ENCODE assay signal across 15 mouse cellular contexts in genomic region chr7:132748076-132748769, GRCm38 (mm10).
DNase-seq lines count a peak whose midpoint lies in the region; ATAC-seq and TF ChIP-seq lines count a peak whose summit lies in the region.
"Had no signal": no experiment of that assay in that cellular context is flagged by ENCODE, and none has a peak within 500 bp of the region (broad histone marks: within the 10 kb centered on the region; RNA-seq: fewer than 3 reads in every experiment).

No protein-coding gene starts in this region.

- no peak overlapping the region for H3K4me3 ChIP-seq in embryonic facial prominence, embryonic 14.5 days (ENCODE audit: low read depth, low read length)
- H3K4me3 ChIP-seq in embryonic facial prominence, embryonic 10.5 days = no peak overlapping the region
- no peak overlapping the region for H3K4me3 ChIP-seq in kidney, adult 2 months (ENCODE audit: insufficient read depth, low read depth, low read length)
- no peak overlapping the region for H3K4me3 ChIP-seq in lung, postnatal 0 days (ENCODE audit: low read depth, low read length)
- H3K4me3 ChIP-seq in stomach, embryonic 15.5 days (replicated peaks) = no peak overlapping the region
- H3K4me3 ChIP-seq: left cerebral cortex, adult 2 months; limb, embryonic 12.5 days; midbrain, embryonic 12.5 days had no signal

- TF ChIP-seq POLR2A in kidney, adult 2 months (IDR thresholded peaks at IDR 0.05; ENCODE audit: low read depth, low read length) = no peak

- peak; percentile 73; the same call in 1 of the 2 replicates for ATAC-seq in embryonic facial prominence, embryonic 14.5 days (ENCODE audit: low read depth)
- no peak for ATAC-seq in lung, postnatal 0 days
- ATAC-seq in stomach, embryonic 15.5 days (ENCODE audit: insufficient read depth, low FRiP score, low read depth) = no peak

- 0 out of 2 replicates have a peak, but pooled peaks have one; percentile 0 for TF ChIP-seq CTCF in kidney, adult 2 months (conservative IDR thresholded peaks at IDR 0.05; ENCODE audit: insufficient read depth, insufficient read length, low read depth, low read length)
- TF ChIP-seq CTCF in lung, postnatal 0 days (IDR thresholded peaks at IDR 0.05) = peak; percentile 3; the same call in 1 of the 2 replicates

- 75% methylated on average over 3 of the region's 3 CpGs for WGBS in embryonic facial prominence, embryonic 14.5 days
- 83% methylated on average over 3 of the region's 3 CpGs for WGBS in embryonic facial prominence, embryonic 10.5 days
- 77% methylated on average over 3 of the region's 3 CpGs for WGBS in kidney, adult 2 months
- 75% methylated on average over 3 of the region's 3 CpGs for WGBS in lung, postnatal 0 days
- WGBS in stomach, embryonic 15.5 days = 61% methylated on average over 3 of the region's 3 CpGs

- DNase-seq in embryonic facial prominence, embryonic 14.5 days (ENCODE audit: low spot score) = peak; percentile 69
- no peak for DNase-seq in embryonic facial prominence, embryonic 10.5 days (ENCODE audit: low spot score)
- no peak for DNase-seq in kidney, adult 2 months
- DNase-seq in kidney, postnatal 25 days = no peak
- DNase-seq in lung, postnatal 0 days (ENCODE audit: low spot score) = no peak
- no peak for DNase-seq in lung, postnatal 4 days
- no peak for DNase-seq in right cerebral cortex, adult 18-20 months
- DNase-seq: cerebellum, adult 11 months; cerebellum, postnatal 36 days; gastrocnemius, postnatal 36 days; heart, postnatal 36 days had no signal

- no peaks in the 10 kb centered on the region for H3K9me3 ChIP-seq in embryonic facial prominence, embryonic 14.5 days (ENCODE audit: control insufficient read depth, low read length)
- no peaks in the 10 kb centered on the region for H3K9me3 ChIP-seq in embryonic facial prominence, embryonic 10.5 days
- no peaks in the 10 kb centered on the region for H3K9me3 ChIP-seq in lung, postnatal 0 days (ENCODE audit: low read length)
- no peaks in the 10 kb centered on the region for H3K9me3 ChIP-seq in stomach, embryonic 15.5 days
- H3K9me3 ChIP-seq: limb, embryonic 12.5 days; midbrain, embryonic 12.5 days had no signal

- H3K9ac ChIP-seq in embryonic facial prominence, embryonic 14.5 days (ENCODE audit: low read depth, low read length) = no peak overlapping the region
- no peak overlapping the region for H3K9ac ChIP-seq in lung, postnatal 0 days (replicated peaks; ENCODE audit: low read depth)
- H3K9ac ChIP-seq in stomach, embryonic 15.5 days = no peak overlapping the region
- H3K9ac ChIP-seq: limb, embryonic 12.5 days; midbrain, embryonic 12.5 days had no signal

- peaks cover 4% of the 10 kb centered on the region for H3K4me1 ChIP-seq in embryonic facial prominence, embryonic 14.5 days (ENCODE audit: control insufficient read depth, insufficient read depth, low read length)
- H3K4me1 ChIP-seq in embryonic facial prominence, embryonic 10.5 days = peaks cover 9% of the 10 kb centered on the region; the same call in 1 of the 2 replicates
- peaks cover 30% of the 10 kb centered on the region for H3K4me1 ChIP-seq in kidney, adult 2 months (ENCODE audit: control insufficient read depth, insufficient read depth, low read length)
- H3K4me1 ChIP-seq in lung, postnatal 0 days (ENCODE audit: insufficient read depth, low read depth, low read length) = peaks cover 4% of the 10 kb centered on the region
- H3K4me1 ChIP-seq in stomach, embryonic 15.5 days = 0 out of 2 replicates have a peak, but pooled peaks cover 5% of the 10 kb centered on the region
- H3K4me1 ChIP-seq: midbrain, embryonic 12.5 days had no signal

- 0 out of 2 replicates have a peak, but pooled peaks cover 5% of the 10 kb centered on the region for H3K36me3 ChIP-seq in embryonic facial prominence, embryonic 14.5 days (ENCODE audit: control insufficient read depth, insufficient read depth, low read length)
- peaks cover 67% of the 10 kb centered on the region for H3K36me3 ChIP-seq in embryonic facial prominence, embryonic 10.5 days (replicated peaks)
- H3K36me3 ChIP-seq in kidney, adult 2 months (ENCODE audit: control insufficient read depth, insufficient read depth, low read length) = no peaks in the 10 kb centered on the region
- H3K36me3 ChIP-seq in lung, postnatal 0 days (ENCODE audit: insufficient read depth, low read length) = peaks cover 5% of the 10 kb centered on the region; the same call in 1 of the 2 replicates
- H3K36me3 ChIP-seq in stomach, embryonic 15.5 days = no peaks in the 10 kb centered on the region

- no peak overlapping the region for H3K27ac ChIP-seq in embryonic facial prominence, embryonic 14.5 days (replicated peaks; ENCODE audit: low read depth, low read length)
- H3K27ac ChIP-seq in embryonic facial prominence, embryonic 10.5 days (replicated peaks) = no peak overlapping the region
- H3K27ac ChIP-seq in kidney, adult 2 months (ENCODE audit: insufficient read depth, low read depth, low read length) = peak overlapping the region; percentile 54
- H3K27ac ChIP-seq in lung, postnatal 0 days (ENCODE audit: low read length) = no peak overlapping the region
- peak overlapping the region; percentile 18; the same call in 1 of the 2 replicates for H3K27ac ChIP-seq in stomach, embryonic 15.5 days
- H3K27ac ChIP-seq: left cerebral cortex, adult 2 months; limb, embryonic 12.5 days; midbrain, embryonic 12.5 days had no signal

- no peaks in the 10 kb centered on the region for H3K27me3 ChIP-seq in embryonic facial prominence, embryonic 14.5 days (replicated peaks; ENCODE audit: control insufficient read depth, insufficient read depth, low read length)
- H3K27me3 ChIP-seq in embryonic facial prominence, embryonic 10.5 days (replicated peaks; ENCODE audit: low read depth, poor library complexity, severe bottlenecking) = no peaks in the 10 kb centered on the region
- H3K27me3 ChIP-seq in kidney, adult 2 months (replicated peaks; ENCODE audit: control insufficient read depth, insufficient read depth, low read length) = no peaks in the 10 kb centered on the region
- no peaks in the 10 kb centered on the region for H3K27me3 ChIP-seq in lung, postnatal 0 days (replicated peaks; ENCODE audit: insufficient read depth, low read length)
- H3K27me3 ChIP-seq in stomach, embryonic 15.5 days (replicated peaks) = no peaks in the 10 kb centered on the region
- H3K27me3 ChIP-seq: limb, embryonic 12.5 days; midbrain, embryonic 12.5 days had no signal

- no peak overlapping the region for H3K4me2 ChIP-seq in embryonic facial prominence, embryonic 14.5 days (ENCODE audit: low read depth, low read length)
- no peak overlapping the region for H3K4me2 ChIP-seq in lung, postnatal 0 days (replicated peaks; ENCODE audit: low read depth, low read length)
- no peak overlapping the region for H3K4me2 ChIP-seq in stomach, embryonic 15.5 days
- H3K4me2 ChIP-seq: limb, embryonic 12.5 days; midbrain, embryonic 12.5 days had no signal

- no peak for TF ChIP-seq EP300 in lung, postnatal 0 days (IDR thresholded peaks at IDR 0.05)

Comparison
In these comparisons a context has a peak if more than half of its experiments do, and no peak if none do; other contexts are left out.
1. H3K27ac ChIP-seq: peak in kidney, adult 2 months (single experiment) and stomach, embryonic 15.5 days (single experiment); none in embryonic facial prominence, embryonic 14.5 days (single experiment), embryonic facial prominence, embryonic 10.5 days (single experiment) and lung, postnatal 0 days (single experiment).